Mouse (Mus musculus) E14TG2a.4 (cell line): Measurements from ENCODE around the gene Efcab11.

ENCODE experiments used
- CTCF ChIP-seq: conservative IDR thresholded peaks from 2 replicates; pipeline ENCODE4 v1.5.1; 2014; ENCODE audit warnings: low read length
- POU5F1 ChIP-seq: IDR thresholded peaks from 2 replicates; pipeline ENCODE4 v1.6.1; 2014; ENCODE audit warnings: low read length, borderline replicate concordance

- no peak for TF ChIP-seq CTCF
- TF ChIP-seq POU5F1 = no peak
These were observed 38.9 kb upstream of the Efcab11 start for GRCm38 (mm10) chr12:99923131-99923606.
